Mouse (Mus musculus): ENCODE results near the gene Kank1.

- no peak for TF ChIP-seq CTCF (conservative IDR thresholded peaks at IDR 0.05; ENCODE audit: low read length)
- TF ChIP-seq NANOG (IDR thresholded peaks at IDR 0.05; ENCODE audit: borderline replicate concordance, low read length): no peak
Measured at GRCm38 (mm10) chr19:25453146-25453545, 216.4 kb downstream of the Kank1 start.
